Mouse (Mus musculus) heart, postnatal 36 days (tissue): ENCODE measurements around the gene Il17c. TPM values are rescaled to one million over a fixed set of nuclear protein-coding genes. Genes with fewer than 3 reads are reported as not detected.

Source experiments
- DNase-seq, 2 experiments: peaks; one replicate each; pipeline ENCODE4 v3.0.0; 2021 to 2022
- intact Hi-C: fragments of 180-260 bp; cut with DNase I; formaldehyde crosslinking; loops from one replicate; pipeline ENCODE4 v1.15.1; 2025
- total RNA-seq, 2 experiments: library from RNA; stranded (reverse); gene quantifications; 2 replicates each; pipeline ENCODE4 v1.2.3; 2021

Il17c gene
- total RNA-seq, 2 experiments from 2014 or later: not detected

GRCm38 (mm10) chr8:122430058-122430636, 8.3 kb downstream of the Il17c start:
- intact Hi-C loops: no loop called here
- DNase-seq: peak in 1 of 2 experiments; percentile 25

GRCm38 (mm10) chr8:122430646-122431045, 8.8 kb downstream of the Il17c start:
- no peak for DNase-seq

GRCm38 (mm10) chr8:122431694-122432442, 10.0 kb downstream of the Il17c start:
- intact Hi-C loops: no loop called here
- peak; percentile 26 to 35 for DNase-seq

More at GRCm38 (mm10) chr8:122430646-122431045, 8.8 kb downstream of the Il17c start:
- intact Hi-C loops: no loop called here

- intact Hi-C loops: no loop called here
- peak; percentile 79 to 82 for DNase-seq
Observed at GRCm38 (mm10) chr8:122432443-122433268, 10.8 kb downstream of the Il17c start, which contains the start of gene Cyba. Gene Cyba (minus strand): TSS chr8:122432930.

GRCm38 (mm10) chr8:122433269-122433905, 11.6 kb downstream of the Il17c start:
- no peak for DNase-seq
- intact Hi-C loops: no loop called here

GRCm38 (mm10) chr8:122435375-122435774, 13.6 kb downstream of the Il17c start:
- intact Hi-C loops: no loop called here
- no peak for DNase-seq

- intact Hi-C loops: loop anchor here (2.0 kb wide), 1 partner anchor 55 kb away; no protein-coding TSS in a partner anchor
- DNase-seq: no peak
Observed at GRCm38 (mm10) chr8:122436146-122436545, 14.3 kb downstream of the Il17c start.

GRCm38 (mm10) chr8:122436586-122437125, 14.8 kb downstream of the Il17c start:
- no peak for DNase-seq

GRCm38 (mm10) chr8:122437708-122438331, 16.0 kb downstream of the Il17c start:
- intact Hi-C loops: loop anchor here (2.0 kb wide), 1 partner anchor 57 kb away; no protein-coding TSS in a partner anchor
- DNase-seq: no peak

More at GRCm38 (mm10) chr8:122436586-122437125, 14.8 kb downstream of the Il17c start:
- intact Hi-C loops: loop anchor here (2.0 kb wide), 1 partner anchor 56 kb away; no protein-coding TSS in a partner anchor

- intact Hi-C loops: no loop called here
Observed at GRCm38 (mm10) chr8:122439336-122439735, 17.5 kb downstream of the Il17c start.

GRCm38 (mm10) chr8:122441326-122441725, 19.5 kb downstream of the Il17c start:
- intact Hi-C loops: loop anchor here (5.0 kb wide), 1 partner anchor 164 kb away; no protein-coding TSS in a partner anchor
- DNase-seq: no peak

More at GRCm38 (mm10) chr8:122439336-122439735, 17.5 kb downstream of the Il17c start:
- no peak for DNase-seq

GRCm38 (mm10) chr8:122442356-122442755, 20.5 kb downstream of the Il17c start:
- intact Hi-C loops: loop anchor here (5.0 kb wide), 1 partner anchor 165 kb away; no protein-coding TSS in a partner anchor
- DNase-seq: no peak

GRCm38 (mm10) chr8:122442781-122443180, 21.0 kb downstream of the Il17c start:
- intact Hi-C loops: loop anchor here (5.0 kb wide), 1 partner anchor 165 kb away; no protein-coding TSS in a partner anchor
- no peak for DNase-seq

GRCm38 (mm10) chr8:122443262-122444006, 21.6 kb downstream of the Il17c start, which contains the start of gene Mvd:
Gene Mvd (minus strand): TSS chr8:122443422.
- intact Hi-C loops: loop anchor here (5.0 kb wide), 1 partner anchor 166 kb away; no protein-coding TSS in a partner anchor
- peak; percentile 96 to 97 for DNase-seq

- peak; percentile 85 to 86 for DNase-seq
- intact Hi-C loops: loop anchor here (5.0 kb wide), 1 partner anchor 167 kb away; no protein-coding TSS in a partner anchor
Observed at GRCm38 (mm10) chr8:122444058-122444748, 22.4 kb downstream of the Il17c start.

- DNase-seq: no peak
- intact Hi-C loops: loop anchor here (1.0 kb wide), 1 partner anchor 30 kb away; no protein-coding TSS in a partner anchor
Observed at GRCm38 (mm10) chr8:122445203-122445602, 23.4 kb downstream of the Il17c start.

GRCm38 (mm10) chr8:122451161-122451703, 29.4 kb downstream of the Il17c start:
- intact Hi-C loops: no loop called here
- peak in 1 of 2 experiments; percentile 55 for DNase-seq
